Mouse (Mus musculus) lung, embryonic 15.5 days (tissue): ENCODE data around the gene Primpol. TPM values are rescaled to one million over a fixed set of nuclear protein-coding genes. Genes with fewer than 3 reads are reported as not detected.

Source experiments
- ATAC-seq: fragments of 200-750 bp; cut with Nextera tagmentation; 2 replicates; pipeline ENCODE4 v1.8.0; 2017; ENCODE audit warnings: moderate number of reproducible peaks, borderline replicate concordance; ENCODE audit not compliant: low FRiP score, low TSS enrichment; ENCODE audit errors: extremely low read depth
- H3K27ac ChIP-seq: fragments of 300-500 bp; sonication (generic); 2 replicates; pipeline ENCODE4 v1.5.1; 2015; ENCODE audit warnings: moderate library complexity, mild to moderate bottlenecking, inconsistent platforms
- H3K27me3 ChIP-seq: fragments of 300-500 bp; sonication (generic); 2 replicates; pipeline ENCODE4 v1.6.1; 2015; ENCODE audit warnings: inconsistent platforms
- H3K36me3 ChIP-seq: fragments of 300-500 bp; sonication (generic); 2 replicates; pipeline ENCODE4 v1.6.1; 2015; ENCODE audit warnings: inconsistent platforms
- H3K4me1 ChIP-seq: fragments of 300-500 bp; sonication (generic); 2 replicates; pipeline ENCODE4 v1.6.1; 2015; ENCODE audit warnings: inconsistent platforms
- H3K4me2 ChIP-seq: fragments of 300-500 bp; sonication (generic); 2 replicates; pipeline ENCODE4 v1.6.1; 2015; ENCODE audit warnings: inconsistent platforms, mild to moderate bottlenecking, moderate library complexity
- H3K4me3 ChIP-seq: fragments of 300-500 bp; sonication (generic); 2 replicates; pipeline ENCODE4 v1.5.1; 2015; ENCODE audit warnings: mild to moderate bottlenecking, inconsistent platforms
- H3K9ac ChIP-seq: fragments of 300-500 bp; sonication (generic); 2 replicates; pipeline ENCODE4 v1.6.1; 2015; ENCODE audit warnings: inconsistent platforms
- H3K9me3 ChIP-seq: fragments of 300-500 bp; sonication (generic); 2 replicates; pipeline ENCODE4 v1.6.1; 2016; ENCODE audit warnings: inconsistent platforms
- WGBS: fragments of 180-500 bp; shearing (Covaris S2); methylation state at CpG from one replicate; pipeline ENCODE4 v1.1.7; 2015; 5-methylcytosine and 5-hydroxymethylcytosine counted together
- polyA plus RNA-seq: library from polyadenylated mRNA; unstranded; fragments of >200 nt; fragmentation: Nextera tagmentation; extraction: Ambion mirVana; gene quantifications from 2 replicates; pipeline ENCODE4 v1.2.1, GENCODE M21; 2015

Gene Primpol
- polyA plus RNA-seq, 1 experiment from 2014 or later = 13.4 TPM

DNA sequence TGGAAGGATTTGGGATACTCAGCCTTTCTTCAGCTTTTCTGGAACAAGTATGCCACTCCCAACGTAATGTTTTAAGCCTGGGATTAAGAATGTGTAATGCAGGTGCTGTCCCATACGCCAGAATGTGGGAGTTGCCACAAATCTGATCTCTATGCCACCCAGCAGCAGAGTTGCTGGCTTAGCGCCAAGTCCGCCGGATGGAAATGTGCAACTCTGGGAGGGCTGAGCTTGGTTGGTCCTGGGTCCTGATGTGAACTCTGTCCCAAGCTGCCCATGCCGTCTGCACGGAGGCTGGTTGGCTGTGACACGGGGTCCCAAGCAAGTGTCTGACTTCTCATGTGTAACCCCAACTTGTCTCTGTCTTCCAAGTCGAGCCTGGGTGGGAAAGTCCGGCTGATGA, 90.2 kb downstream of the Primpol start:
- 57% methylated on average over 10 of the region's 10 CpGs for WGBS
- Histone ChIP-seq H3K36me3 (no peaks in the 10 kb centered on the region), H3K4me3 (no peak overlapping the region), H3K27ac (no peak overlapping the region), H3K27me3 (no peaks in the 10 kb centered on the region), H3K9me3 (no peaks in the 10 kb centered on the region), H3K9ac (no peak overlapping the region), H3K4me1 (no peaks in the 10 kb centered on the region), H3K4me2 (no peak overlapping the region)
- no peak for ATAC-seq

DNA sequence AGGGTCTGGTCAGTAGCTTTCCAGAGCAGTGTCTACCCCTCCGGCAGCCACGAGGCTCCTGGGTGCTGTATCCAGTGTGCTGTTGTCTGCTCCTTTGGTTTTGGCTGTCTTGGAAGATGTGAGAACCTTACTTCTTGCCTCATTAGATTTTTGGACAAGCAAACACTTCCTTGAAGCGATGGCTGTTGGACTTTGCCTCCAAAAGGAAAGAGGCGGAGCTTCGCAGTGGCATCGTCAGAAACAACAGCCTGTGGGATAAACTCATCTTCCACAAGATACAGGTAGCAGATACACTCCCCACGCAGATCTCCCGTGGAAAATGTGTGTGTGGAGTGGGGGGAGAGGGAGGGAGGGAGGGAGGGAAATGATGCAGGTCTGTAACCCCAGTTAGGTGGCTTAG, 90.9 kb downstream of the Primpol start:
- Histone ChIP-seq H3K27me3 (no peaks in the 10 kb centered on the region), H3K4me2 (no peak overlapping the region), H3K4me1 (no peaks in the 10 kb centered on the region), H3K9ac (no peak overlapping the region), H3K9me3 (no peaks in the 10 kb centered on the region), H3K27ac (no peak overlapping the region), H3K4me3 (no peak overlapping the region), H3K36me3 (no peaks in the 10 kb centered on the region)
- WGBS = 84% methylated on average over 8 of the region's 8 CpGs
- no peak for ATAC-seq

Other genes starting within 250 kb of the Primpol start
- gene Acsl1, start 146.2 kb downstream of the Primpol start, polyA plus RNA-seq = 20.7 and 22.1 TPM in 2 replicates
- 19.2 TPM in 2 replicates for gene Cenpu, start 65.2 kb downstream of the Primpol start, polyA plus RNA-seq
- 92.2 and 99.2 TPM in 2 replicates for gene Casp3, start 79 bp upstream of the Primpol start, polyA plus RNA-seq
- gene Irf2, start 122.5 kb upstream of the Primpol start, polyA plus RNA-seq = 30.2 and 33.7 TPM in 2 replicates